Mouse (Mus musculus) adrenal gland, postnatal 10 days (tissue): ENCODE data around the gene Sprtn. TPM values are rescaled to one million over a fixed set of nuclear protein-coding genes. Genes with fewer than 3 reads are reported as not detected.

Source experiments
- DNase-seq: peaks from one replicate; pipeline ENCODE4 v3.0.0; 2021; ENCODE audit warnings: mixed read lengths
- total RNA-seq, 2 experiments: library from RNA; stranded (reverse); gene quantifications; 2 replicates each; pipeline ENCODE4 v1.2.3; 2021

Sprtn gene
- total RNA-seq, 2 experiments from 2014 or later = 20.2 to 21.3 TPM

- DNase-seq = no peak
Observed at GRCm38 (mm10) chr8:124903198-124903597, 5.5 kb downstream of the Sprtn start.

DNA sequence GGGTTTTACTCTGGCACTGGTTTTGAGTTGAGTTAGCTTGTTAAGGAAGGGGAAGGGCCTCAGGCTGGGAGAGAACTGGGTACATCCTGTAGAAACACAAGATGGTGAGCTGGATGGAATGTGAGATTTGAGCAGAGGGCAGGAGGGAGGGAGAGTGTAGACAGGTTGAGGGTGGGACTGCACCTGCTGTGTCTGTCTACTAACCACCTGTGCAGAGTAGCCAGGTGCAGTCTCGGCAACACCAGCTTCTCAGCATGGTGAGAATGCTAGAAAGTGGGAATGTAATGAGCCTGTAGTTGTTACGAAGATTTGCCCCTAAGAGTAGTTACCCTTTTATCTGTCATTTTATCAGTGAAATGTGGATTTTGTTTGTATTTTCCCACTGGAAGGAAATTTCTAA lies 7.8 kb downstream of the Sprtn start:
- DNase-seq = no peak

GRCm38 (mm10) chr8:124909936-124910335 lies 12.2 kb downstream of the Sprtn start:
- DNase-seq = peak; percentile 50

- DNase-seq = no peak
Observed at GRCm38 (mm10) chr8:124910349-124910748, 12.7 kb downstream of the Sprtn start.

DNA sequence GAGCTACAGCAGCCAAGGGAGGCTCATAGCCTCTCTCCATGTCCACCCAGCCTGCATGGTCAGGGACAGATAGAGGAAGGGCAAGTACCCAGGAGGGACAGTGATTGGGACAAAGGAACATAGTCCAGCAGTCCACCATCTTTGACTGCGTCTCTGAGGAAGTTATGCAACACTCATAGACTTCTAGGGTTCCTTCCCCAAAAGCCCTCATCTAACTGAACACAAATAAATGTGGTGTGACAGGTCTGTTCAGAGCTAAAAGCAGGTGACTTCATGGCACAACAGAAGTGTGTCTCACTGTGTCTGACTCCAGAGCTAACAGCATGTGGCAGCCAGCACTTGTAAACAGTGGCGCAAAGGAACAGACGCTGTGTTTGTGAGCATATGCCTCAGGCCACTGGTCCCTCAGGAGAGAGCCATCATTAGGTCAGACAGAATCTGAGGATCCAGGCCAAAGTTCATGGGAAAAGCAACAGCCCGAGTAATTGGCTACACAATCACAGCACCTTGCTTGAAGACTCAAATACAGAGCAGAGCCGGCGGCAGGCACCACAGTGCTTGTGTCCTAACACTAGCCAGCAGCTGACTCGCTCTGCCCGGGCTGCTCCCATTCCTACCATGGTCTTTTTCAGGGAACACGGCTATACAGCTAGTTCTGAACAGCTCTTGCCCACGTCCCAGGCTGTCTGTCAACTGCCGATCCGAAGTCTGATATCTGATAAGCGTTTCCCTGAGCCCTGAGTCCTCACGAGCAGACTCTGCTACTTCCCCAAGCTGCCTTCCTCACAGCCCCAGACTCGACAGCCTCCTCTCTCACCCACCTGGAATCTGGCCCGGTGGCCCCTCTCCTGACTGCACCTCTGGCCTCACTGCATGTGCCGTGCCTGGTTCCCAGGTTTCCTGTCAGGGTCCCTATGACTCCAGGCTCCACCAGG lies 14.5 kb downstream of the Sprtn start:
- DNase-seq = peak; percentile 56

GRCm38 (mm10) chr8:124914061-124914460 lies 16.4 kb downstream of the Sprtn start:
- no peak for DNase-seq

DNA sequence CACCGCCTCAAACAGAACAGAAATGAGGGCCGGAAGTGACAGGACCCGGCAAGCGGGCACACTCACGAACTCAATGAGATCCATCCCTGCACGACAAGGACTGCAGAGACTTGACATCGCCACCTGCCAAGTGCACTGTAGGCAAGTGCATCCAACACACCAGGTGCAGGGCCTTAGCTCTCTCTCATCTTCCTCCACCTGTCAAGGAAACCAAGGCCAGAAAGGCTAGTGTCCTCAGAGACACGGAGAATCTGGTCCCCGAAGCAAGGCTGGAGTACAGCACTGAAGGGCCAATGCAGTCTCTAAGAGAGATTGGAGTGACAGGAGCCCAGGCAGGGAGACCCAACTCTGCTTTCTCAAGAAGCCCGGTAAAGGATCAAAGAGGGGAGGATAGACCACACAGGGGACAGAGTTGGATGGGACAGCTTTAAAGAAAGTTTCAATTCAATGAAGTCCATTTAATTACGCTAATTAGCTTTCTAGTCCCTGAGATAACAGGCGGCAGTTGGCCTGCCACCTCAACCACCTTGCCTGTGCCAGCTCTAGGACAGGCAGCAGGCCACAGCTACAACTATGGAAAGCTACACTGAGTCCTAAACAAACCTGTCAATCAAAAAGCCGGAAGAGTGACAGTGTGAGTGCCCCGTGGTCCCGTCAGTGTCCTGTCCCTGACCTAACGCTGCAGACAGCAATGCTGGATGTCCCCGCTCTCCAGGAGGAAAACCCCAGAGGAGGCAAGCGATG lies 20.2 kb downstream of the Sprtn start:
- no peak for DNase-seq

DNA sequence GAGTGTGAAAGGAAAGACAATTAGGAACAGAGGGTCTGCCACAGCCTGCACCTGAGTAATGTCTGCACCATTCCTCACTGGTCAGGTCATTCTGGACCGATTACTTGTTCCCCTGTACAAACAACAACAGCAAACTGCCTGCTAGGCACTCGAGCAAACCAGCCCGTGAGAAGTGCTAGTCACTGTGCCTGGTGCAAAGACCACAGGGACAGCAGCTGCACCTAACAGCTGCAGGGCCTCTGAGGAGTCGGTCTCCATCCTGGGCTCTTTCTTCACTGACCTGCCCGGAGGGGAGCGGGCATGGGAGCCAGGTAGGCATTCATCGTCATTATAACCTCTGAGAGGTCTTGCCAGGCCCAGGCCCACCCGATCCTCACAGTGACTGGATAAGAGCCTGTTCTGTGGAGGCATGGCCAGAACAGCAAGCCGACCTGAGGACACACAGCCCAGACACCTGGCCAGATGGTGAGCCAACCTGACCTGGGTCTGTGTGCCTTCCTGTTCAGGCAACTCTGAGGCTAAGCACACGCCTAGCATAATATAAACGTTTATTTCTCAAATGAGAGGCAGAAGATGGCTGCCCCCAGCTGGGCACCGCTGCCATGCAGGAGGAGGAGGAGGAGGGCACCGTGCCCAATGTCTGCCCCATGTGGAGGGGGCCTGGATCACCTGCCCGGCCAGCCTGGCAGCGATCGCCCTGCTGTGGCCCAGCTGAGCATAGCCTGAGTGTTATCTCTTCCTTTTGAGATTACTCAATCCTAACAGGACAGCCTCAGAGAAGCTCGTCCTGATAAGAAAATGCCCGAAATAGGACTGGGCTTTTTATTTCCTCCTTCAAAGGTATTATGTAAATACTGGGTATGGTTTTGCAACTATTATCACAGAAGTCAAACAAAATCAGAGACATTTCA lies 23.9 kb downstream of the Sprtn start:
- DNase-seq = peak; percentile 53

GRCm38 (mm10) chr8:124922490-124923089 lies 24.9 kb downstream of the Sprtn start:
- DNase-seq = peak; percentile 55

DNA sequence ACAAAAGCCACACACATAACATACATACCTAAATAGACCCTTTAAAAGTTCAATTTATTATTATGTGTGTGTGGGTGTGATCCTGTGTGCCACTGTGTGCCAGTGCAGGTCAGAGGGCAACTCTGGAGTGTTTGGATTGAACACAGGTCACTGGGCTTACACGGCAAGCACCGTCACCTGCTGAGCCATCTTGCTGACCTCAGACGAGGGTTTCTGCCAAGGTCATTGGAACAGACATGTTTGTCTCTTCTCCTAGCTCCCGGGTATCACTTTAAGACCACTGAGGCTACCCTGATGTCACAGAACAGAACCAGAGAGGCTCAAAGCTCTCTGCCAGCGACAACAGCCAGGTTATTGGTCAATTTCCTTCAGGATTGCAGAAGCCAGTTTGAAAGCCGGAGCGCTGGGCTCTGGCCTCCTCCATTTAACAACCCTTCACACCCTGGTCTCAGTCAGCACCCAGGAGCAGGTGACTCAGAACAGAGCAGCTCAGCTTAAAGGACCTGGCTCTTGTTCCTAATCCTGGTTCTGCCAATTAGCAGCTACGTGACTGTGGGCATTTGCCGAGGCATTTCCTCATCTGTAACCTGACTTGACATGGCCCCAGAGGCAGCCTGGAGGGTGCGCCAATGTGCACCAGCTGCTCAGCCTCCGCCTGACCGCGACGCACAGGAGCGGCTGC lies 26.4 kb downstream of the Sprtn start:
- peak; percentile 63 for DNase-seq

- DNase-seq = no peak
Observed at GRCm38 (mm10) chr8:124925544-124926266, 28.0 kb downstream of the Sprtn start.

- DNase-seq = peak; percentile 59
Observed at GRCm38 (mm10) chr8:124926351-124926771, 28.7 kb downstream of the Sprtn start.

GRCm38 (mm10) chr8:124929006-124929405 lies 31.3 kb downstream of the Sprtn start:
- no peak for DNase-seq

GRCm38 (mm10) chr8:124930086-124930485 lies 32.4 kb downstream of the Sprtn start:
- no peak for DNase-seq

DNA sequence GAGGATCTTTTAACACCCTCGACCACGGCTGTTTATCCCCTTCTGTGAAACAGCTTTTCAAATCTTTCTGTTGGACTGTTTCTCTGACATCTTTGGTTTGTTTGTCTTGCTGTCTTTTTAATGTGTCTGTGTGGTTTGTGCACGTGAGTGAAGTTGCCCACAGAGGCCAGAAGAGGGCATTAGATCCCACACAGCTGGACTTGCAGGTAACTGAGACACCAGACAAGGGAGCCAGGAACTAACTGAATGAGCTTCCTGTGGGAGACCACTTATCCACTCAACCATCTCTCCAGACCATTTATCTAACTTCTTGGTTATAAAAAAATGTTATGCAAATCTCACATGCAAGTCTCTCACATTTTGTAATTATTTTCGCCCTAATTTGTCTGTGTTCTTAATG lies 33.0 kb downstream of the Sprtn start:
- no peak for DNase-seq

GRCm38 (mm10) chr8:124932435-124932834 lies 34.7 kb downstream of the Sprtn start:
- DNase-seq = no peak

DNA sequence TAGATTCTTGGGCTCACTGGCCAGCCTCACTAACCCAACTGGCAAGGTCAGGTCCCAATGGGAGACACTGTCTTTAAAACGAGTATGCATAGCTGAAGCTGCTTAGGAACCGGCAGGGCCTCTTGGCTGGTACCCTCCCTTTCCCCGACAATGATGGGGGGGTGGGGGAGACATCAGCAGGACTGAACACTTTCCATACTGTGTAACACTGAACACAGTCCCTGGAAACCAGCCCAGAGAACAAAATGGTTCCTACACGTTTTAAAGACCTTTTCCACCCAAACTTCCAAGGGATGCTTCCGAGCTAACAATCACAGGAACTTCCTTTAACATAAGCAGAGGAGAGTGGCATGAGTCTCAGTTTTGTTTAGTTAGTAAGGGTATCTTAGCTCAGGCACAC lies 37.4 kb downstream of the Sprtn start:
- no peak for DNase-seq

GRCm38 (mm10) chr8:124936699-124937098 lies 39.0 kb downstream of the Sprtn start:
- no peak for DNase-seq

DNA sequence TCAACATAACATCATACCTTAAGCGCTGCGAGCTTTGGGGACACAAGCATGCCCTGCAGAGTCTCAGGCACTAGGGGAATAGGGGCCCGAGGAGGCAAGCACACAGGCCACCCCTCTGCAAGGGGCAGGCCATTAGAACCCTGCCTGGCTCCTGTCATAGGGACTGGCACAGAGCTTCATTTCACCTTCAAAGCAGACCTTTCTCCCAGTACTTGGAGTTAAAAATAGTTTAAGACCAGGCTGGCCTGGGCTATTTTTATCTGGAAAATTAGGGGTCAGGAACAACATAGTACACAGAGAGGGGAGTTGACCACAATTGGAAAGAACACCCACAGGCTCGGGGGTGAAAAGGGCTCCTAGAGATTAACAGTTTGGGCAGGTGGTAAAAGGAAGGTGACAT lies 39.6 kb downstream of the Sprtn start:
- DNase-seq = no peak

DNA sequence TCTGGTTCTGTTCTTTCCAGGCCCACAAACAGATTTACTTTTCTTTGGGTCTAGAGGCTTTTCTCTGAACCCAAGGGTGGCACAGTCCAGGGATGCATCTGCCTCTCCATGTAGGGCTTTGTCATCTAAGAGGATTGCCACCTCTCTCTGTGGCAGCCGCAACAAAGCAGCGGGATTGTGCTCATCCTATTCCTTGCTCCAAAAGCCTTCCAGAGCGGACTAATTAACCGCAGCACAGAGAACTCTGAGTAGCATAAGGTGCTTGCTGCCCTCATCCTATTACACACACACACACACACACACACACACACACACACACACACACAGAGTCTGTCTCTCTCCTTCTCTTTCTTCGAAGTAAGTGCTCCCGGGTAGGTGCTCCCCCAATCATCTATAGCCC lies 46.1 kb downstream of the Sprtn start:
- no peak for DNase-seq
